Mouse (Mus musculus): ENCODE data around the gene Ppm1j. TPM values are rescaled to one million over a fixed set of nuclear protein-coding genes. Genes with fewer than 3 reads are reported as not detected.
A peak's percentile ranks its signal among the peaks of the same experiment; 100 is the strongest.

Gene Ppm1j
- polyA plus RNA-seq, 1 experiment from 2014 or later: 2.9 TPM

- WGBS: under 1% methylated on average over 40 of the region's 40 CpGs
- peak within 1 kb of the TSS; percentile 92 for H3K9ac ChIP-seq
- peak; percentile 92 for ATAC-seq
Measured at GRCm38 (mm10) chr3:104817991-104818748, 37.3 kb downstream of the Ppm1j start, which contains the start of gene Mov10. TSS of gene Mov10 (minus strand) at chr3:104818563.

GRCm38 (mm10) chr3:104818749-104819134 lies 37.9 kb downstream of the Ppm1j start:
- no peaks in the 10 kb centered on the region for H3K9me3 ChIP-seq
- peak overlapping the region; percentile 69 for H3K4me2 ChIP-seq (replicated peaks)
- H3K9ac ChIP-seq: peak overlapping the region; percentile 92
- H3K36me3 ChIP-seq: peaks cover 6% of the 10 kb centered on the region; the same call in 1 of the 2 replicates
- WGBS: 0% methylated on average over 3 of the region's 3 CpGs
- H3K27ac ChIP-seq: peak overlapping the region; percentile 97
- peaks cover 21% of the 10 kb centered on the region for H3K4me1 ChIP-seq (replicated peaks)
- peak; percentile 49 for ATAC-seq
- H3K4me3 ChIP-seq (replicated peaks): peak overlapping the region; percentile 90
- H3K27me3 ChIP-seq (replicated peaks): no peaks in the 10 kb centered on the region

More at GRCm38 (mm10) chr3:104817991-104818748, 37.3 kb downstream of the Ppm1j start, which contains the start of gene Mov10:
- peak within 1 kb of the TSS; percentile 97 for H3K27ac ChIP-seq
- H3K9me3 ChIP-seq: no peaks in the 10 kb centered on the region
- peaks cover 6% of the 10 kb centered on the region; the same call in 1 of the 2 replicates for H3K36me3 ChIP-seq
- peaks cover 21% of the 10 kb centered on the region for H3K4me1 ChIP-seq (replicated peaks)
- no peaks in the 10 kb centered on the region for H3K27me3 ChIP-seq (replicated peaks)
- H3K4me3 ChIP-seq (replicated peaks): peak within 1 kb of the TSS; percentile 90
- H3K4me2 ChIP-seq (replicated peaks): peak within 1 kb of the TSS; percentile 69

- Histone ChIP-seq H3K4me3 (replicated peaks) (no peak overlapping the region), H3K4me1 (replicated peaks) (peaks cover 19% of the 10 kb centered on the region), H3K9ac (no peak overlapping the region), H3K9me3 (no peaks in the 10 kb centered on the region), H3K36me3 (peaks cover 6% of the 10 kb centered on the region; the same call in 1 of the 2 replicates), H3K4me2 (replicated peaks) (no peak overlapping the region), H3K27me3 (replicated peaks) (no peaks in the 10 kb centered on the region), H3K27ac (no peak overlapping the region)
- WGBS: 58% methylated on average over 1 of the region's 1 CpGs
- no peak for ATAC-seq
Measured at GRCm38 (mm10) chr3:104820426-104820825, 39.6 kb downstream of the Ppm1j start.

- WGBS: 77% methylated on average over 3 of the region's 3 CpGs
- Histone ChIP-seq H3K27ac (no peak overlapping the region), H3K9me3 (no peaks in the 10 kb centered on the region), H3K4me2 (replicated peaks) (no peak overlapping the region), H3K36me3 (peaks cover 10% of the 10 kb centered on the region; the same call in 1 of the 2 replicates), H3K27me3 (replicated peaks) (no peaks in the 10 kb centered on the region), H3K9ac (no peak overlapping the region), H3K4me3 (replicated peaks) (no peak overlapping the region), H3K4me1 (replicated peaks) (peaks cover 8% of the 10 kb centered on the region)
- ATAC-seq: no peak
Measured at GRCm38 (mm10) chr3:104822413-104822812, 41.6 kb downstream of the Ppm1j start.

Other genes starting within 250 kb of the Ppm1j start
- gene Slc16a1, start 142.4 kb upstream of the Ppm1j start, polyA plus RNA-seq (2015; fragmentation: Nextera tagmentation; extraction: Ambion mirVana): 45.7 and 50.0 TPM in 2 replicates
- gene Fam19a3, start 784 bp downstream of the Ppm1j start, polyA plus RNA-seq (2015; fragmentation: Nextera tagmentation; extraction: Ambion mirVana): 0.08 TPM in 1 of 2 replicates, not detected in the other
- gene Rhoc, start 7.3 kb downstream of the Ppm1j start, polyA plus RNA-seq (2015; fragmentation: Nextera tagmentation; extraction: Ambion mirVana): 157 and 162 TPM in 2 replicates
- gene Mov10, start 37.5 kb downstream of the Ppm1j start, polyA plus RNA-seq (2015; fragmentation: Nextera tagmentation; extraction: Ambion mirVana): 129 and 133 TPM in 2 replicates
- gene St7l, start 82.9 kb downstream of the Ppm1j start, polyA plus RNA-seq (2015; fragmentation: Nextera tagmentation; extraction: Ambion mirVana): 35.9 and 36.8 TPM in 2 replicates
- 186 and 196 TPM in 2 replicates for gene Capza1, start 83.4 kb downstream of the Ppm1j start, polyA plus RNA-seq (2015; fragmentation: Nextera tagmentation; extraction: Ambion mirVana)
- gene Wnt2b, start 180.9 kb downstream of the Ppm1j start, polyA plus RNA-seq (2015; fragmentation: Nextera tagmentation; extraction: Ambion mirVana): 1.8 TPM in 2 replicates

Measured in intestine, embryonic 15.5 days (tissue).